Mouse (Mus musculus) left cerebral cortex, adult 11 months (tissue): ENCODE data around the gene Tmem161a.
A peak's percentile ranks its signal among the peaks of the same experiment; 100 is the strongest.
"Not testable (repeated sequence)": the region's sequence is repeated elsewhere in the genome, so short reads cannot be mapped to it uniquely, and the experiment has no call there.

Experiments
- DNase-seq: peaks from one replicate; pipeline ENCODE4 v3.0.0; 2022; ENCODE audit warnings: low spot score

The Tmem161a gene

GRCm38 (mm10) chr8:70211275-70211674, 39.1 kb downstream of the Tmem161a start:
- no peak for DNase-seq

- DNase-seq, result no peak
Observed at GRCm38 (mm10) chr8:70211726-70212111, 39.6 kb downstream of the Tmem161a start.

- peak; percentile 99 for DNase-seq
Observed at GRCm38 (mm10) chr8:70212112-70213055, 40.2 kb downstream of the Tmem161a start, which contains the start of gene Slc25a42. Slc25a42 (minus strand) TSS chr8:70212305.

- DNase-seq, result no peak
Observed at GRCm38 (mm10) chr8:70214411-70214810, 42.3 kb downstream of the Tmem161a start.

GRCm38 (mm10) chr8:70215092-70215491, 42.9 kb downstream of the Tmem161a start:
- DNase-seq, result no peak

- not testable (repeated sequence) for DNase-seq
Observed at GRCm38 (mm10) chr8:70216161-70216560, 44.0 kb downstream of the Tmem161a start.

GRCm38 (mm10) chr8:70216566-70216965, 44.4 kb downstream of the Tmem161a start:
- peak; percentile 79 for DNase-seq

- DNase-seq, result no peak
Observed at GRCm38 (mm10) chr8:70217441-70217840, 45.3 kb downstream of the Tmem161a start.

GRCm38 (mm10) chr8:70219107-70219684, 47.0 kb downstream of the Tmem161a start:
- DNase-seq, result no peak

GRCm38 (mm10) chr8:70220236-70220840, 48.2 kb downstream of the Tmem161a start:
- DNase-seq, result no peak

- DNase-seq, result no peak
Observed at GRCm38 (mm10) chr8:70220911-70221310, 48.8 kb downstream of the Tmem161a start.

GRCm38 (mm10) chr8:70222041-70222440, 49.9 kb downstream of the Tmem161a start:
- no peak for DNase-seq

- DNase-seq, result no peak
Observed at GRCm38 (mm10) chr8:70223341-70223740, 51.2 kb downstream of the Tmem161a start.

GRCm38 (mm10) chr8:70227997-70228396, 55.8 kb downstream of the Tmem161a start:
- no peak for DNase-seq

- DNase-seq, result no peak
Observed at GRCm38 (mm10) chr8:70230837-70231236, 58.7 kb downstream of the Tmem161a start.
